Mouse (Mus musculus) lung, adult 18-20 months (tissue): ENCODE data around the gene Narf.

Source experiments
- DNase-seq, 2 experiments: peaks; one replicate each; pipeline ENCODE4 v3.0.0; 2022; ENCODE audit warnings: mixed read lengths in 2 of 2

The Narf gene

GRCm38 (mm10) chr11:121236564-121237344 lies at the start of gene Narf:
Gene Narf (plus strand): TSS chr11:121237253.
- DNase-seq: peak; percentile 100

GRCm38 (mm10) chr11:121189681-121190080 lies 47.4 kb upstream of the Narf start:
- no peak for DNase-seq

GRCm38 (mm10) chr11:121192742-121193141 lies 44.3 kb upstream of the Narf start:
- no peak for DNase-seq

- no peak for DNase-seq
Observed at GRCm38 (mm10) chr11:121193415-121193814, 43.6 kb upstream of the Narf start.

- no peak for DNase-seq
Observed at GRCm38 (mm10) chr11:121198622-121199021, 38.4 kb upstream of the Narf start.

GRCm38 (mm10) chr11:121199851-121200250 lies 37.2 kb upstream of the Narf start:
- no peak for DNase-seq

GRCm38 (mm10) chr11:121200781-121201180 lies 36.3 kb upstream of the Narf start:
- no peak for DNase-seq

- no peak for DNase-seq
Observed at GRCm38 (mm10) chr11:121201436-121202198, 35.4 kb upstream of the Narf start.

- no peak for DNase-seq
Observed at GRCm38 (mm10) chr11:121203859-121204160, 33.2 kb upstream of the Narf start.

GRCm38 (mm10) chr11:121204161-121205006 lies 32.7 kb upstream of the Narf start, which contains the start of the genes Hexdc and Ogfod3:
Gene Hexdc (plus strand): TSS chr11:121204433.
Gene Ogfod3 (minus strand): TSS chr11:121204711.
- peak; percentile 95 to 97 for DNase-seq

GRCm38 (mm10) chr11:121216831-121217230 lies 20.2 kb upstream of the Narf start:
- no peak for DNase-seq

- DNase-seq: no peak
Observed at GRCm38 (mm10) chr11:121219776-121220175, 17.3 kb upstream of the Narf start.

GRCm38 (mm10) chr11:121220771-121221170 lies 16.3 kb upstream of the Narf start:
- DNase-seq: no peak

GRCm38 (mm10) chr11:121221321-121222010 lies 15.6 kb upstream of the Narf start:
- no peak for DNase-seq

GRCm38 (mm10) chr11:121228129-121229017 lies 8.7 kb upstream of the Narf start:
- DNase-seq: no peak

GRCm38 (mm10) chr11:121229018-121229439 lies 8.0 kb upstream of the Narf start, which contains the start of gene Cybc1:
Gene Cybc1 (minus strand): TSS chr11:121229322.
- peak; percentile 88 to 89 for DNase-seq

GRCm38 (mm10) chr11:121231191-121231590 lies 5.9 kb upstream of the Narf start:
- no peak for DNase-seq

- DNase-seq: no peak
Observed at GRCm38 (mm10) chr11:121231628-121232291, 5.3 kb upstream of the Narf start.

- DNase-seq: no peak
Observed at GRCm38 (mm10) chr11:121232706-121233105, 4.3 kb upstream of the Narf start.

GRCm38 (mm10) chr11:121235475-121236238 lies 1.4 kb upstream of the Narf start:
- peak in 1 of 2 experiments; percentile 36 for DNase-seq
